Mouse (Mus musculus): ENCODE results near the gene Lefty2.

- TF ChIP-seq POLR2A (IDR thresholded peaks at IDR 0.05; ENCODE audit: borderline replicate concordance, low read depth, low read length) (no peak), CTCF (IDR thresholded peaks at IDR 0.05; ENCODE audit: low read depth, low read length) (no peak)
These were observed 3.1 kb upstream of the Lefty2 start for GRCm38 (mm10) chr1:180889841-180890240.
